8 mouse cellular contexts compared by ENCODE assay signal in the genomic region with DNA sequence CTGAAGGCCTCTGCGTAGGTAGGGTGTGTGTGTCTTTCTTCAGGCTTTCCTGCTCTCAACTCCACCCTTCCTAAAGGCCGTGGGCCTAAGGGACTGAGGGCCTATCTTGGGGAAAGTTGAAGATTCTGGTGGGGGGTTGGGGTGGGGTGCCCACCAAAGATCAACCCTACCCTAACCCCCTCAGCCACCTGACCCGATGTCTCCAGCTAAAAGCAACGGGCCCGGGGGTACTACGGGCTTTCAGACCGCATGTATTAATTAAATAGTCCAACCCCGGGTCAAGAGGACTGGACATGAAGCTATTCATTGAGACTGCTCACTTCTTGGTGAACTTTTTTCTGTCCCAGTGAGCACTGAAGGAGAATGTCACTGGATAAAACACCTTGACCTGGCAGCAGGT. TPM values are rescaled to one million over a fixed set of nuclear protein-coding genes. Genes with fewer than 3 reads are reported as not detected.
DNase-seq lines count a peak whose midpoint lies in the region; ATAC-seq and TF ChIP-seq lines count a peak whose summit lies in the region.

No protein-coding gene starts in this region.

- no peaks in the 10 kb centered on the region for H3K9me3 ChIP-seq in heart, embryonic 10.5 days
- H3K9me3 ChIP-seq in E14TG2a.4 (ENCODE audit: low read length): no peaks in the 10 kb centered on the region
- H3K9me3 ChIP-seq in forebrain, postnatal 0 days (ENCODE audit: low read length): no peaks in the 10 kb centered on the region
- H3K9me3 ChIP-seq in liver, embryonic 14.5 days (ENCODE audit: control insufficient read depth, low read length): no peaks in the 10 kb centered on the region

- intact Hi-C loops in heart, postnatal 25 days (cut with DNase I): no loop called here

- no peak for TF ChIP-seq EP300 in liver, embryonic 14.5 days (IDR thresholded peaks at IDR 0.05; ENCODE audit: low read depth)

- WGBS in heart, embryonic 10.5 days: 78% methylated on average over 8 of the region's 8 CpGs
- WGBS in forebrain, postnatal 0 days: 73% methylated on average over 8 of the region's 8 CpGs
- WGBS in liver, embryonic 14.5 days (ENCODE audit: insufficient replicate concordance): 74% methylated on average over 8 of the region's 8 CpGs

- H3K27ac ChIP-seq in heart, embryonic 10.5 days: peak overlapping the region; percentile 95
- 0 out of 2 replicates have a peak overlapping the region, but pooled peaks have one; percentile 67 for H3K27ac ChIP-seq in forebrain, postnatal 0 days (ENCODE audit: low read depth, low read length)
- no peak overlapping the region; the same call in 1 of the 2 replicates for H3K27ac ChIP-seq in liver, embryonic 14.5 days

- H3K4me2 ChIP-seq in forebrain, postnatal 0 days (ENCODE audit: low read depth): peak overlapping the region; percentile 78
- H3K4me2 ChIP-seq in liver, embryonic 14.5 days (ENCODE audit: low read depth): peak overlapping the region; percentile 67

- ATAC-seq in forebrain, postnatal 0 days: no peak
- ATAC-seq in liver, embryonic 14.5 days (ENCODE audit: insufficient read depth): no peak

- TF ChIP-seq CTCF in E14TG2a.4 (conservative IDR thresholded peaks at IDR 0.05; ENCODE audit: low read length): no peak
- no peak for TF ChIP-seq CTCF in forebrain, postnatal 0 days (IDR thresholded peaks at IDR 0.05; ENCODE audit: low read depth)
- TF ChIP-seq CTCF in liver, embryonic 14.5 days (IDR thresholded peaks at IDR 0.05; ENCODE audit: low read depth): no peak

- no peak overlapping the region for H3K9ac ChIP-seq in forebrain, postnatal 0 days
- H3K9ac ChIP-seq in liver, embryonic 14.5 days (replicated peaks): no peak overlapping the region

- H3K4me1 ChIP-seq in heart, embryonic 10.5 days: peaks cover 78% of the 10 kb centered on the region
- H3K4me1 ChIP-seq in E14TG2a.4 (replicated peaks; ENCODE audit: low read depth, low read length): peaks cover 83% of the 10 kb centered on the region
- H3K4me1 ChIP-seq in forebrain, postnatal 0 days (ENCODE audit: insufficient read depth): peaks cover 19% of the 10 kb centered on the region
- H3K4me1 ChIP-seq in liver, embryonic 14.5 days (replicated peaks; ENCODE audit: control insufficient read depth in 2 of 2, insufficient read depth in 2 of 2, low read length in 1 of 2): peaks cover 0 to 23% of the 10 kb centered on the region in 2 experiments; a peak in 3 of 4 replicates

- DNase-seq in heart, embryonic 10.5 days (ENCODE audit: low spot score): peak; percentile 74
- no peak for DNase-seq in heart, postnatal 25 days (ENCODE audit: low spot score)
- no peak for DNase-seq in forebrain, postnatal 0 days
- DNase-seq in liver, embryonic 14.5 days (ENCODE audit: low read depth in 3 of 3, low spot score in 3 of 3): no peak
- no peak for DNase-seq in thymus, postnatal 14 days
- no peak for DNase-seq in layer of hippocampus, postnatal 36 days
- DNase-seq in right cerebral cortex, adult 2 months (ENCODE audit: low spot score in 2 of 2): no peak

- peak overlapping the region; percentile 74 for H3K4me3 ChIP-seq in heart, embryonic 10.5 days
- H3K4me3 ChIP-seq in E14TG2a.4 (replicated peaks; ENCODE audit: low read length): peak overlapping the region; percentile 81
- peak overlapping the region; percentile 49; the same call in 1 of the 2 replicates for H3K4me3 ChIP-seq in forebrain, postnatal 0 days (ENCODE audit: low read depth, low read length)
- H3K4me3 ChIP-seq in liver, embryonic 14.5 days (ENCODE audit: insufficient read depth in 1 of 2, low read depth in 2 of 2, low read length in 2 of 2): peak overlapping the region; percentile 54 to 73

- no peaks in the 10 kb centered on the region for H3K36me3 ChIP-seq in heart, embryonic 10.5 days
- no peaks in the 10 kb centered on the region for H3K36me3 ChIP-seq in E14TG2a.4 (ENCODE audit: insufficient read depth, low read length)
- H3K36me3 ChIP-seq in forebrain, postnatal 0 days (ENCODE audit: insufficient read depth): no peaks in the 10 kb centered on the region
- H3K36me3 ChIP-seq in liver, embryonic 14.5 days (replicated peaks; ENCODE audit: control insufficient read depth, insufficient read depth, low read depth): no peaks in the 10 kb centered on the region

- 0 out of 2 replicates have a peak, but pooled peaks cover 5% of the 10 kb centered on the region for H3K27me3 ChIP-seq in heart, embryonic 10.5 days (ENCODE audit: insufficient read depth, poor library complexity, severe bottlenecking)
- H3K27me3 ChIP-seq in E14TG2a.4 (ENCODE audit: insufficient read depth, low read length): no peaks in the 10 kb centered on the region
- H3K27me3 ChIP-seq in forebrain, postnatal 0 days (ENCODE audit: insufficient read depth, low read length): no peaks in the 10 kb centered on the region
- peaks cover 2% of the 10 kb centered on the region; the same call in 1 of the 2 replicates for H3K27me3 ChIP-seq in liver, embryonic 14.5 days (ENCODE audit: control insufficient read depth, insufficient read depth, low read length)

RNA-seq across cellular contexts. Expression of gene Fam229a, which starts 9.0 kb away (rescaled TPM):
- not detected in 2 replicates for polyA plus RNA-seq in heart, embryonic 10.5 days (2016; fragmentation: Nextera tagmentation; extraction: Ambion mirVana)
- not detected for total RNA-seq in heart, postnatal 25 days (2021)
- 1.8 TPM in 1 of 2 replicates, not detected in the other for total RNA-seq in forebrain, postnatal 0 days (2014; rRNA removed)
- 1.7 and 2.6 TPM in 2 replicates for polyA plus RNA-seq in forebrain, postnatal 0 days (2015; fragmentation: Nextera tagmentation; extraction: Ambion mirVana)
- 0.40 and 0.54 TPM in 2 replicates for polyA plus RNA-seq in liver, embryonic 14.5 days (2012; rRNA removed)
- 0.37 and 0.44 TPM in 2 replicates for polyA plus RNA-seq in liver, embryonic 14.5 days (2014; fragmentation: Nextera tagmentation; extraction: Ambion mirVana)
- not detected for total RNA-seq in layer of hippocampus, postnatal 36 days (2021)

RNA-seq across cellular contexts. Expression of gene Tssk3, which starts 9.2 kb away (rescaled TPM):
- polyA plus RNA-seq in heart, embryonic 10.5 days (2016; fragmentation: Nextera tagmentation; extraction: Ambion mirVana): not detected in 2 replicates
- not detected for total RNA-seq in heart, postnatal 25 days (2021)
- 0.24 and 0.46 TPM in 2 replicates for total RNA-seq in forebrain, postnatal 0 days (2014; rRNA removed)
- polyA plus RNA-seq in forebrain, postnatal 0 days (2015; fragmentation: Nextera tagmentation; extraction: Ambion mirVana): 0.62 and 0.98 TPM in 2 replicates
- polyA plus RNA-seq in liver, embryonic 14.5 days (2012; rRNA removed): not detected in 2 replicates
- not detected in 2 replicates for polyA plus RNA-seq in liver, embryonic 14.5 days (2014; fragmentation: Nextera tagmentation; extraction: Ambion mirVana)
- not detected for total RNA-seq in layer of hippocampus, postnatal 36 days (2021)

RNA-seq across cellular contexts. Expression of gene Marcksl1, which starts 13.4 kb away (rescaled TPM):
- 535 and 802 TPM in 2 replicates for polyA plus RNA-seq in heart, embryonic 10.5 days (2016; fragmentation: Nextera tagmentation; extraction: Ambion mirVana)
- total RNA-seq in heart, postnatal 25 days (2021): 1 to 10 TPM; 6.8 to 7.8 TPM
- total RNA-seq in forebrain, postnatal 0 days (2014; rRNA removed): 1,946 and 1,960 TPM in 2 replicates
- polyA plus RNA-seq in forebrain, postnatal 0 days (2015; fragmentation: Nextera tagmentation; extraction: Ambion mirVana): 2,276 and 2,298 TPM in 2 replicates
- 30.6 and 34.8 TPM in 2 replicates for polyA plus RNA-seq in liver, embryonic 14.5 days (2012; rRNA removed)
- 38.2 and 42.0 TPM in 2 replicates for polyA plus RNA-seq in liver, embryonic 14.5 days (2014; fragmentation: Nextera tagmentation; extraction: Ambion mirVana)
- 100 to 1,000 TPM; 105 to 115 TPM for total RNA-seq in layer of hippocampus, postnatal 36 days (2021)

RNA-seq across cellular contexts. Expression of gene Bsdc1, which starts 38.6 kb away (rescaled TPM):
- 22.4 and 22.9 TPM in 2 replicates for polyA plus RNA-seq in heart, embryonic 10.5 days (2016; fragmentation: Nextera tagmentation; extraction: Ambion mirVana)
- 10 to 100 TPM; 40.6 to 45.6 TPM for total RNA-seq in heart, postnatal 25 days (2021)
- 57.0 and 61.6 TPM in 2 replicates for total RNA-seq in forebrain, postnatal 0 days (2014; rRNA removed)
- polyA plus RNA-seq in forebrain, postnatal 0 days (2015; fragmentation: Nextera tagmentation; extraction: Ambion mirVana): 25.6 and 28.4 TPM in 2 replicates
- polyA plus RNA-seq in liver, embryonic 14.5 days (2012; rRNA removed): 30.5 and 34.7 TPM in 2 replicates
- 52.1 and 52.4 TPM in 2 replicates for polyA plus RNA-seq in liver, embryonic 14.5 days (2014; fragmentation: Nextera tagmentation; extraction: Ambion mirVana)
- total RNA-seq in layer of hippocampus, postnatal 36 days (2021): 10 to 100 TPM; 53.4 to 54.5 TPM

RNA-seq across cellular contexts. Expression of gene Hdac1, which starts 42.5 kb away (rescaled TPM):
- polyA plus RNA-seq in heart, embryonic 10.5 days (2016; fragmentation: Nextera tagmentation; extraction: Ambion mirVana): 201 and 237 TPM in 2 replicates
- 10 to 100 TPM; 15.9 to 18.6 TPM for total RNA-seq in heart, postnatal 25 days (2021)
- total RNA-seq in forebrain, postnatal 0 days (2014; rRNA removed): 25.6 and 30.8 TPM in 2 replicates
- polyA plus RNA-seq in forebrain, postnatal 0 days (2015; fragmentation: Nextera tagmentation; extraction: Ambion mirVana): 47.3 and 50.7 TPM in 2 replicates
- polyA plus RNA-seq in liver, embryonic 14.5 days (2012; rRNA removed): 59.4 and 76.5 TPM in 2 replicates
- polyA plus RNA-seq in liver, embryonic 14.5 days (2014; fragmentation: Nextera tagmentation; extraction: Ambion mirVana): 107 and 114 TPM in 2 replicates
- total RNA-seq in layer of hippocampus, postnatal 36 days (2021): 10 to 100 TPM; 45.2 to 55.8 TPM

Comparison
In these comparisons a context has a peak if more than half of its experiments do, and no peak if none do; other contexts are left out.
1. RNA of gene Marcksl1, which starts 13.4 kb away (total RNA-seq): 1,946 to 1,960 TPM in forebrain, postnatal 0 days; 105 to 115 TPM in layer of hippocampus, postnatal 36 days and 6.8 to 7.8 TPM in heart, postnatal 25 days; every median in the first group is over 10 times any median in the second.
2. Peak in every context shown above with its lines, with median percentiles within 50 percentile points of each other: H3K4me3 ChIP-seq.